Mouse (Mus musculus) urinary bladder, postnatal 10 days (tissue): ENCODE data around the gene Syt9.

Source experiments
- DNase-seq: peaks from one replicate; pipeline ENCODE4 v3.0.0; 2022; ENCODE audit warnings: low spot score

Syt9 gene

DNA sequence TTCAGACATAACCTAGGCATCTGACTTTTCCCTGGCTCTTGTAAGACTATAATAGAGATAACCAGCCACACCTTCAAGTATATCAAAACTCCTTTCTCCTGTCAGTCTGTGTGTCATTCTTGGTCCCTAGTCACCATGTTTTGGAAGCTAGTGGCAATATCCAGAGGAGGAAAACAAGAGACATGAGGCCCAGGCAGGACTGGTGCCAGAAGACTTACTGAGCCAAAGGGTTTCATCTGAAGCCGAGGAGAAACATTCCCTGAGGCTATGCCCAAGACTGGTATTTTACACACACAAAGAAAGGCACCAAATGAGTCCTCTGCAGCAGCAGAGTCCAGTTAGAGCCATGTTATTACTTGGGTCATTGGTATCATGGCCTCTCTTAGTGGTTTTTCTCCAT is 174.5 kb downstream of the Syt9 start:
- no peak for DNase-seq

DNA sequence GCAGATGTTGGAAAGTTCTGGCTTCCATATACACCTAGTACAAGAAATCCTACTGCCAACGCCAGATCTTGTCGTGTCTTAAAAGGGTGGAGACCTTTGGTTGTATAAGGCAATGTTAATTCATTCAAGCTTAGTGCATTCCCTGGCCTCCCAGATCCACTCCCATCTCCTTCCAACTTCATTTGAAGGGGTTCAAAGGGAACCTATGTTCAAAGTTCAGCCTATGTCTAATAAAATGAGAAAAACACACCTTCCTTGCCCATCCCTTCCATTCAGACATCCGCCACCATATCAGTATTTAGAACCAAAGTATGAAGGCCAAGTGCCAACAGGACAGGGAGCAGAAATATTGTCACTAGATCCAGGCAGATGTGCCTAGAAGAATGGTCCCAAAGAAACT is 177.3 kb downstream of the Syt9 start:
- no peak for DNase-seq

DNA sequence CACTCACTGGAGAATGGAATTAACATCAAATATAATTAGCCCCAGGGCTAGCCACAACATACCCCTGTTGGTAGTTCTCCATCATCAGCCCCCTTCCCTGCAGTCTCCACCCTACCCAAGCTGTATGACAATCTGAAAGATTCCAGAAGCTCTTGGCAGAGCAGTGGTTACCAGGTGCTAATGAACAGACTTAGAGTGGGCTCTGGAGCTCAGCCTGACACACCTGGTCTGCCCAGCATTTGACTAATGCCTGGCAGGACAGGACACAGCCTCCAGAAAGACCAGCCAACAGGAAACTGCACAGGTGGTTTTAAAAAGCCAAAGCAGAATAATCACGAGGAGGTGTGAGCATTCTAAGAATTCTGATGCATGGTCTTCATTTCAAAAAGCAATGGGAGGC is 182.9 kb downstream of the Syt9 start:
- DNase-seq, result no peak

DNA sequence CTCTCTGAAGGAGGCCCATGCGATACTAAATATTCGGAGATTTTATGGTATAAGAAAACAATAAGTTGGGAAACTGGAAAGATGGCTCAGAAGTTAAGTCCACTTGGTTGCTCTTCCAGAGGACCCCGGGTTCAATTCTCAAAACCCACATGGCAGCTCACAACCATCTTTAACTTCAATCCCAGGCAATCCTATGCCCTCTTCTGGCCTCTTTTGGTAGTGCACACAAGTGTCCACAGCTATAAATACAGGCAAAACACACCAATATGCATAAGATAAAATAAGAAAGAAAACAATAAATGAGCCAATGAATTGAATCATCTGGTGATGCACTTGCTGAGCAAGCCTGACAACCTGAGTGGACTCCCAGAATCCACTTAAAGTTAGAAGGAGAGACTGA is 185.4 kb downstream of the Syt9 start:
- no peak for DNase-seq

DNA sequence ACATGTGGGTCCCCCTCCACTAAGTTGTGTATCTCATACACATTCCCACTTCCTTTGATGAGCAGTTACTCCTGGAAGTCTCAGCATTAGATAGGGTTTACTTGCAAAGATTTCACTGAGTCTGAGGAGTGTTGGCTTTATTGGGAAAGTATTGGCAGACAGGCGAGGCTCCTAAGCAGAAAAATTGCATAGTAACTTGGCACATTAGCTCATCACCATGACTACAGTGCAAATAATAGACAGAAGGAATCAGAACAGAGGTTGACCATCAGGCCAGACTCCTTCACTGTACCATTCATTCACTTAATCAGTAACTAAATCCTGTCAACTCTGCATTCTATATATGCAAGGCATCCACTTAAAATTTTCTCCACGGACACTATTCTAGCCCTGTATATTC is 190.1 kb downstream of the Syt9 start:
- no peak for DNase-seq

DNA sequence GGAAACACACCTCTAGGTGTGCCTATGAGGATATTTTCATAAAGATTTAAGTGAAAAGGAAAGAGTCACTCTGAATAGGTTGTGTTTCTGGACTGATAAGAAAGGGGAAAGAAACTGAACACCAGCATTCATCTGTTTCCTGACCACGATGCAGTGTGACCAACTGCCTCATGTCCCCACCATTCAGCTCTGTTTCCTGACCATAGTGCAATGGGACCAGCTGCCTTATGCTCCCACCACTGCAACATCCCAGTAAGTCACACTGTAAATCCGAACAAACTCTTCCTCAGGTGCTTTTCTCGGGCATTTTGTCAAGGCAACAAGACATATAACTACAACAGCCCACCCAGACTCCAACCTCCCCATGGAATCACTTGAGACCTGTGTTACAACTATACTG is 191.1 kb downstream of the Syt9 start:
- no peak for DNase-seq

DNA sequence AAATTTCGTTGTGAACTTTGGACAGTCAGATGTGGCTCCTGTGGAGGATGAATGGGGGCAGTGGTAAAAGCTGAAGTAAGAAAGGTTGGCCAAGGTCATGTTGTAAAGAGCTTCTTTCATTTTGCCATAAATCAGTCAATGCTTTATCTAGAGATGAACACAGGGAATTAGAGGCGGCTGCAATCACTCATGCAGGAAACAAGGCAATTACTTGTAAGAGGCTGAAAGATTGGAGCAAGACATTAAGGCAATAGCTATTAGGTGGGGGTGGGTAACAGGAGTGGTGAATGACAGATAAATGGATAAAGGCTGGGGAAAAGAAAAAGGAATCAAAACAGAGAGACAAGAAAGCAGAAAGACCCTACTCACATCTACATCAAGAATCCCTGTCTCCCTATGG is 193.2 kb downstream of the Syt9 start:
- DNase-seq, result no peak

DNA sequence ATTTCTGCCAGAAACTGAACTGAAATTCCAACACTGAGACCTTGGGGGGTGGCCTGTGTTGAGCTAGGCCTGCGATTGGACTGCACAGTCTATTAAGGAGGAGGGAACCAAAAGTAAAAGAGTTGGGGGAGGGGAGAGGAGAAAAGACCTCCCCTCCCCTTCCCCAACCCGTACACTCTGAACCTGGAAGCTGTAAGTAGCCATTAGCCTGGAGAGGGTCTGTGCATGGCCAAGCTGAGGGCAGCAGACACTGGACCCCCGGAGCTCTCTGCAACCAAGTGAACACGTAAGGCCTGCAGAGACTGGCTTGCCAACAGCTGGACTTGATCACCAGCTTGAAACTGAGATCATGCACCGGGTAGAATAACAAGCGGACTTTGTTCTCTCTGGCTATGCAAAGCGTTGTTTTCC is 196.7 kb downstream of the Syt9 start, which contains the start of gene Olfml1:
TSS of gene Olfml1 (plus strand) at position 186 of the 411 bp plus-strand sequence.
- no peak for DNase-seq

DNA sequence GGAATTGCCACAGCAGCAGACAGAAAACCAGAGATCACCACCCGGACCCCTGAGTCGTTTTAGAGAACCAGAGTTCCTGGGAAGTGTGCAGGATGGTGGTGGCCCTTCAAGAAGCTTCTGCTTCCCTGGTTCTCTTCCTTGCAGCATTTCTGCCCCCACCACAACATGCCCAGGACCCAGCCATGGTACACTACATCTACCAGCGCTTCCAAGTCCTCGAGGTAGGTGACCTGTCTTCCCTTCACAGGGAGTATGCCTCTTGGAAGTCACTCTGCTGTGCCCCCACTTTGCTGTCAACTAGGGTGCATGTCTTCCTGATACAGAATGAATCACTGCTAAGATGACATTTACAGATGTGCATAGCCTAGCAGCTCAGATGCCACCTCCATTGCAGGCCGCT is 197.1 kb downstream of the Syt9 start:
- no peak for DNase-seq

DNA sequence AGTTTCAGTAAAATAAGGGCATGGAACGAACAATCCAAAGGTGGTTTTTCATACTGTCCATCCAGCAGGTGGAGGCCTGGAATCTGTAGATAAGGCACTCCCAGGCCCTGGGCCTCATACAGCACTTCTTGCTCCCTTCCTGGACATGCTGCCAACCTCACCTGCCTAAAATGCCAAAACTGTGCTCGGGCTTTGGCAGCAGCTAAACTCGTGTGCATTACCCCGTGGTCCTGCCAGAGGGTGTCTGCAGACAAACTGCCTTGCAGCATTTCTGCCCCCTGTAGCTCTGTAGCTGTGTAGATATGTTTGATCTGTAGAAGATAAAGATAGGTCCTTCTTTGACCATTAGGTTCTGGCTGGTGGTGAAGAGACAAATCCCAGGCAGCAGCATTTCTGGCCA is 198.4 kb downstream of the Syt9 start:
- no peak for DNase-seq

DNA sequence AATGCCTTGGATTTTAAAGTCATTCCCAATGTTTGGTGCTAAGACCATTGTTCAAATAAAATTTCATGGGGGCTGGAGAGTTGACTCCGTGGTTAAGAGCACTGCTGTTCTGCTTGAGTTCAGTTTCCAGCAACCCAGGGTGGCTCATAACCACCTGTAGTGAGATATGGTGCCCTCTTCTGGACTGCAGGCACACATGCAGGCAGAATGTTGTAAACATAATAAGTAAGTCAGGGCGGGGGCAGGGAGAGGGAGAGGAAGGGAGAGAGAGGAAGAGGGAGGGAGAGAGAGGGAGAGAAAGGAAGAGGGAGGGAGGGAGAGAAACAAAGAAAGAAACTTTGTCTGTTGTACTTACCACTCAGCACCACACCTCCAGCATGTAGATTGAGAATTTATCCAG is 203.3 kb downstream of the Syt9 start:
- no peak for DNase-seq

DNA sequence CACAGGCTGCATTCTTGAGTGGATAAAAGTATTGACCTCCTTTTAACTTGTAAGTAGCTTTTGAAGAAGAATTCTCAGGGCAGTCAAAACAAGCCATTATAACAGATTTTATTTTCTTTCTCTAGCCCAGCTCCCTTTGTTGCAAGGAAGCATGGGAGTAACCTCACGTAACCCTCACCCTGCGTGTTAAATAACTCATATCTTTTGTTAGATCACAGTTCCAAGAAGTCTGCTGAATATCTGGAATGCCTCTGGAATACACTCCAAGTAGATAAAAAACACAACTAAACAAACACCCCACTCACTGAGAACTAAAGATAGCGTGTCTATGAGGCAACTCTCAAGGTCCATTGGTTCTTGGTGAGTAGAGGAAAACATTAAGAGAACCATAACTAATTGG is 203.7 kb downstream of the Syt9 start:
- no peak for DNase-seq

DNA sequence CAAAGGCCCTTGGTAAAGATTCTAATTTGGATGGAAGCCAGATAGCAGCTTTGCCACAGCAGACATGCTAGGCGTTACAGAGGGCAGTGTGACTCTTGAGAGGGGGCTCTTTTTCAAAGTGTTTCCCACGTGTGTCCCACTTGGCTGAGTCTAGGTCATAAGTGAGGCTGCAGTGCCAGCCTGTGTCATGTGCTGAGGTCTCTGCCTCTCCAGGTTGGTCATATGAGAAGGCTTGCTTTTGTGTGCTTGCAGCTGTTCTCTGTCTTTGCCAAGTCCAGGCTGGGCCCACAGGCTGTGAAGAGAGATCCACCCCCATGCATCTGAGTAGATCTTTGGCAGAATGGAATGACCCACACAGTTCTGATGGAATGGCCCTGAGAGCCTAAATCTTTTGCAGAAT is 222.1 kb downstream of the Syt9 start:
- no peak for DNase-seq

DNA sequence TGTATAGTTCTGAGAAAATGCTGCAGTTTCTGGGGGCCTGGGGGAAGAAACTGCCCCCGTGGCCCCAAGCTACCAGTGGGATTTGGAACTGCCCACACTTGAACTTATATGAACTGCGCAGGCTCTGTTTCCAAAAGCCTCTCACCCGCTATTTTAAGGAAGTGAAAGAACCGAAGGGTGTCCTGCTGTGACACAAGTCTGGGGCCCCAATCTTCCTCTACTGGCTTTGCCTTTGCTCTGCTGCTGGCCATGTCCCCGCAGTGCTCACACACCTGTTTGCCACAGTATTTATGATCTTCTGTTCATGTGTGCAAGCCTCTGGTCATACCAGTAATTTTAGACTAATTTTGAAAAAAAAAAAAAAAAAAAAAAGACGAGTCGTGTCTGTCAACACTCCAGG is 223.4 kb downstream of the Syt9 start:
- no peak for DNase-seq

DNA sequence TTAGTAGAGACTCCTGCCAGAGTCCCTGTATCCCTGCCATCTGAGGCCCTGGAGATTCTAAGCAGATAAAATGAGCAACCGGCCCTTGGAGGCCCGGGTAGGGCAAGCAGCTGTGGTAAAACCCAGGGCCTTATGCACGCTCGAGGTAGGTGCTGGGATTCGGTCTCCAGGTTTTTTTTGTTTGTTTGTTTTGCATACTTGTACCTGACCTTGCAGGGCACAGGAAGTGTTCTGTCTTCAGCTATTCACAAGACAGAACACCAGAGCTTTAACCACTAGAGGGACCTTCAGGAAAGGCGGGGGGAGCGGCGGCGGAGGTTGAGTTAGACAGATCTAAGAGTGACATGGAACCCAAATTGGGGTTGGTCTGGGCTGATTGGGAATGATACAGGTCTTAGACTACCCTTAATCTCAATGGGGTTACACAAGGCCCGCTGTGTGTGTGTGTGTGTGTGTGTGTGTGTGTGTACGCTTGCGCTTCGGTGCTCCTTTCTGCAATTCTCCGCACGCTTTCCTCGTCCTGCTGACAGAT is 223.9 kb downstream of the Syt9 start:
- DNase-seq, result no peak

DNA sequence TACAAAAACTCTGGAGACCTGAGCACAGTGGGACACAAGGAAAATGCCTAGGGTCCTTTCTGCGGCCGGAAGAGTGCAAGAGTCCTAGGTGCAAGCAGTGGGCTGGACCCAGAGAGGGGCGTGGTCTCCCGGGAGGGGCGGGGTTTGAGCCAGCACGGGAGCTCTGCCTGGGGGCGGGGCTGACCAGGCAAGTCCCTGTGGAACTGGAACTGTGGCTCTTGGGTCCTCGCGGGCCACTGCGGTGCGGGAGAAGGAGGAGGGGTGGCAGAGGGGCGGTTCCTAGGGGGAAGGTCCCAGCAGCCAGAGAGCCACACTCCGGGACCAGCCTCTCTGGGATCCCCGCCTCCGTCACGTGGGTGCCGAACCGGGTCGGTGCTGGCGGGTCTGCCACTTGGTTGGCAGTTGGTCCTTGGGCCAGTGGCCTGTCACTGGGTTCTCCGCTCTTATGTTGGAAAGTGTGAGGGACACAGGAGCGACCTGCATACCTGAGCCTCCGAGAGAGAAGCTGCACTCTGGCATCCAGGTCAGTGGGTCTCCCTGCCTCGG is 224.4 kb downstream of the Syt9 start, which contains the start of gene Ppfibp2:
TSS of gene Ppfibp2 (plus strand) at position 351 of the 546 bp plus-strand sequence.
- DNase-seq, result peak; percentile 71

DNA sequence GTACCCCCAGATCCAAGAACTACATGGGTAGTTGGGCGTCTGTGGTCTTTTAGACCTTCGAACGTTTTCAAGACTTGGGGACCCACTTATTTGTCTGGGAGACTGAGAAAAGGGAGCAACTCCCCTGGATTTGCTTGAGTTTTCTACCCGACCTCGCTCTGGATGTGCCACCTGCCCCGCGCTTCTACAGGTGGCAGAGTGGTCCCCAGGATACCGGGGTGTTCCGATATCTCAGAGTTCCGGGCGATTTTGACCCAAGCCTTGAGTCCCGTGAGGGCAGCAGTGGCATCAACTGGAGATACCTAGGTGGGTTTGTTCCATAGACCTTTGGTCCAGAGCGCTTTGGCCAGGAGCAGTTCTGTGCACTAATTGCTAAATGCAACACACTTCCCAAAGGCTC is 224.9 kb downstream of the Syt9 start:
- DNase-seq, result no peak

DNA sequence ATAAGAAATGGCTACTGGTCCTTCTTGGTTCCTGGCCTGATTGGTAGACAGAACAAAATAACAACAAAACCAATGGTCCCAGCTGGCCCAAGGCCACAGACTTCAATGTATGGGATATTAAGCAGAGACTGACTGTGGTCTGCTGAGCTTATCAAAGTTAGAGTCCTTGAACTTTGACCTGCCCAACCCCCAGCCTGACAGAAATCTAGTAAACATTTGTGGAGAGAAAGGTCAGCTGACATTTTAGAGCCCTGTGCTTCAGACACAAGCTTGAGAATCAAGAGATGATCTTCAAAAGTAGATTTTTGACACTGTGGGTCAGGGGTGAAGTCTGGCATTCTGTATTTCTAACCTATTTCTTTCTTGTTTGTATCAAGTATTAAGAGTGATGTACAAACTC is 226.2 kb downstream of the Syt9 start:
- no peak for DNase-seq

DNA sequence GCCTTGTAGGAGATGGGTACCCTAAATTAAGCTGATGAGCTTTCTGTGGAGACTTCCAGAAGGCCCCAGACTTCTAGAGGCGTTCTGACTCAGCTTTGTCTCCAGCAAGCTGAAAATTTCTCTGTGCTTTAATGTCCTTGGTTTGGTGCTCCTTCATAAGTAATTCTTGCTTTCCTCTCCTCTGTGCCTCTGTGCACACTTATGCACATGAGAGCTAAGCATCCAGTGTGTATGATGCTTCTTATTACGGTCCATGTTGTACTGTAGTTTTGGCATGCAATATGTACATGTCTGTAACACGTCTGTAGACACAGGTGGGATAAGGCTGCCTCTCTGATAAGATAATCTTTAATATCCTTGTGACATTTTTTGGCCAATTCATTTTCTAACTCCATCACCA is 227.4 kb downstream of the Syt9 start:
- no peak for DNase-seq
